In genomic region chr19:42740163-42740899, GRCm38 (mm10) we compare ENCODE assay signal across 25 mouse cellular contexts.
"Had no signal": no experiment of that assay in that cellular context is flagged by ENCODE, and none has a peak within 500 bp of the region (broad histone marks: within the 10 kb centered on the region; RNA-seq: fewer than 3 reads in every experiment).

No protein-coding gene starts in this region.

- H3K36me3 ChIP-seq: heart, embryonic 12.5 days; hindbrain, embryonic 10.5 days; hindbrain, embryonic 12.5 days; kidney, embryonic 15.5 days; limb, embryonic 10.5 days; limb, embryonic 12.5 days had no signal

- ATAC-seq: forebrain, postnatal 0 days; hindbrain, embryonic 16.5 days; inflammation-experienced regulatory T-cells, adult 6 months; intestine, postnatal 0 days had no signal

- H3K4me3 ChIP-seq: heart, adult 2 months; heart, embryonic 12.5 days; hindbrain, embryonic 10.5 days; hindbrain, embryonic 12.5 days; kidney, embryonic 15.5 days; layer of hippocampus, adult 2 months; left cerebral cortex, adult 2 months; limb, embryonic 10.5 days; limb, embryonic 12.5 days had no signal

- H3K9me3 ChIP-seq: heart, embryonic 12.5 days; hindbrain, embryonic 10.5 days; hindbrain, embryonic 12.5 days; kidney, embryonic 15.5 days; limb, embryonic 10.5 days; limb, embryonic 12.5 days had no signal

- H3K9ac ChIP-seq: forebrain, postnatal 0 days; heart, embryonic 12.5 days; hindbrain, embryonic 12.5 days; hindbrain, embryonic 14.5 days; kidney, embryonic 15.5 days; limb, embryonic 12.5 days; liver, embryonic 14.5 days had no signal

- DNase-seq: forebrain, postnatal 0 days; gastrocnemius, postnatal 14 days; gastrocnemius, postnatal 36 days; heart, adult 11 months; heart, adult 2 months; heart, postnatal 10 days; heart, postnatal 4 days; kidney, adult 18-20 months; kidney, adult 9 months; kidney, postnatal 10 days; kidney, postnatal 25 days; kidney, postnatal 4 days had no signal

- H3K27me3 ChIP-seq: heart, embryonic 12.5 days had no signal

- H3K27ac ChIP-seq: heart, adult 2 months; hindbrain, embryonic 10.5 days; hindbrain, embryonic 12.5 days; hindbrain, embryonic 14.5 days; kidney, embryonic 15.5 days; layer of hippocampus, adult 2 months; left cerebral cortex, adult 2 months; limb, embryonic 10.5 days; limb, embryonic 12.5 days; liver, embryonic 14.5 days had no signal

- H3K4me2 ChIP-seq: heart, embryonic 12.5 days; hindbrain, embryonic 12.5 days; hindbrain, embryonic 14.5 days; kidney, embryonic 15.5 days; limb, embryonic 12.5 days had no signal
